Mouse (Mus musculus) 3T3-L1 (cell line): Measurements from ENCODE around the gene Olfr918.

ENCODE experiments used
- DNase-seq: peaks from one replicate; pipeline ENCODE4 v3.0.0-alpha.2; 2015; ENCODE audit warnings: low read depth, low spot score

Gene Olfr918

DNA sequence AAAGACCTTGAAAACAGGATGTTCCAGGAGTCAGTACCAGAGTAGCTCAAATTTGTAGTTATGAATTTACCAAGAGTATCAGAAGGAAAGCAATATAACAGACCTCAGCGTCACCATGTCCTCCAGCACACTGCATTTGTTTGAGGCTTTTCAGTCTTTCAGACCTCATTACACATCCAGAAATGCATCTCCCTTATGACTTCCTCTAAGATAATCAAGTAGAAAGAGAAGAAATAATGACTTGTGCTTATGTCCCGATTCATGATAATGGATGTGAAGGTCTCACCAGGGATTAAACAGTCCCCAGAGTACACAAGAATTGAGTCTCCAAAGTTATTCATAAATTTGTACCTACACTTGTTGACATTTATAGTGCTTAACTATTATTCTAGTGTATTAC, at the start of gene Olfr918:
TSS of gene Olfr918 (minus strand) at position 101 of the 400 bp plus-strand sequence.
- DNase-seq, result no peak

- DNase-seq, result no peak
Measured at GRCm38 (mm10) chr9:38724044-38724443, 49.6 kb upstream of the Olfr918 start.

GRCm38 (mm10) chr9:38718927-38719441, 44.6 kb upstream of the Olfr918 start:
- peak; percentile 74 for DNase-seq

- DNase-seq, result peak; percentile 85
Measured at GRCm38 (mm10) chr9:38718102-38718501, 43.7 kb upstream of the Olfr918 start, which contains the start of gene Vwa5a. Gene Vwa5a, plus strand, starts transcription at chr9:38718268.

DNA sequence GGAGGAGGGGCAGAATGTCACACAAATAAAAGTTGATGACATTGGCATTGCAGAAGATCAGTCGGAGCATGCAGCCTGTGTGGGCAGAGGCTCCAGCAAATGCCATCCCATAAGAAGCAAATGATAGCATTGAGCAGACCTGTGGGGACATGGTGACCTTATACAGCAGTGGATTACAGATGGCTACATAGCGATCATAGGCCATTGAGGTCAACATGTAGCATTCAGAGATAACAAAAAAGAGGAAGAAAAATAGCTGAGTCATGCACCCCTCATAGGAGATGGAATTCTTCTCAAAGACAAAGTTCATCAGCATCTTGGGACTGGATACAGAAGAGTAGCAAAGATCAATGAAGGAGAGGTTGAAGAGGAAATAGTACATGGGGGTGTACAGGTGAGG, 1.5 kb downstream of the Olfr918 start:
- no peak for DNase-seq

GRCm38 (mm10) chr9:38665742-38666141, 8.7 kb downstream of the Olfr918 start, which contains the start of gene Olfr917:
Gene Olfr917, minus strand, starts transcription at chr9:38665842.
- DNase-seq, result no peak

DNA sequence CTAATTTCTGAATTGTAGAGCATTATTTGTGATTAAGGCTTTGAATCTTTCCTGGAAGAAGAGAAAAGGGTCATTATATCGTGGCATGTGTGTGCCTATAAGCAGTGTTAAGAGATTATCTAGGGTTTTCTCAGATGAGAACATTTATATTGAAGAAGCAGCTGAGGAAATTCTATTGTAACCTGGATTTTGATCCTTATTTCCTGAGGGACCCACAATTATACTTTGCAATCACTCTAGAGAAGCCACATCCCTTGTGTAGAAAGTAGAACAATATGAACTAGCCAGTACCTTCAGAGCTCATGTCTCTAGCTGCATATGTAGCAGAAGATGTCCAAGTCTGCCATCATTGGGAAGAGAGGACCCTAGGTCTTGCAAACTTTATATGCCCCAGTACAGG, 14.6 kb downstream of the Olfr918 start, which contains the start of gene Olfr916:
TSS of gene Olfr916 (minus strand) at position 101 of the 400 bp plus-strand sequence.
- no peak for DNase-seq

GRCm38 (mm10) chr9:38632406-38632805, 42.0 kb downstream of the Olfr918 start:
- DNase-seq, result no peak
